Mouse (Mus musculus) intestine, embryonic 15.5 days (tissue): Measurements from ENCODE around the gene Lca5l. TPM values are rescaled to one million over a fixed set of nuclear protein-coding genes. Genes with fewer than 3 reads are reported as not detected.

Experiments used
- ATAC-seq: fragments of 200-750 bp; cut with Nextera tagmentation; 2 replicates; pipeline ENCODE4 v1.8.0; 2017; ENCODE audit warnings: moderate TSS enrichment, moderate library complexity
- H3K27ac ChIP-seq: fragments of 300-500 bp; sonication (generic); 2 replicates; pipeline ENCODE4 v1.5.1; 2015; ENCODE audit warnings: mild to moderate bottlenecking, inconsistent platforms
- H3K27me3 ChIP-seq: fragments of 300-500 bp; sonication (generic); replicated peaks from 2 replicates; pipeline ENCODE4 v1.6.1; 2015; ENCODE audit warnings: inconsistent platforms
- H3K36me3 ChIP-seq: fragments of 300-500 bp; sonication (generic); 2 replicates; pipeline ENCODE4 v1.6.1; 2015; ENCODE audit warnings: inconsistent platforms
- H3K4me1 ChIP-seq: fragments of 300-500 bp; sonication (generic); replicated peaks from 2 replicates; pipeline ENCODE4 v1.6.1; 2015; ENCODE audit warnings: inconsistent platforms
- H3K4me2 ChIP-seq: fragments of 300-500 bp; sonication (generic); replicated peaks from 2 replicates; pipeline ENCODE4 v1.6.1; 2015; ENCODE audit warnings: mild to moderate bottlenecking, inconsistent platforms
- H3K4me3 ChIP-seq: fragments of 300-500 bp; sonication (generic); replicated peaks from 2 replicates; pipeline ENCODE4 v1.5.1; 2015; ENCODE audit warnings: inconsistent platforms
- H3K9ac ChIP-seq: fragments of 300-500 bp; sonication (generic); 2 replicates; pipeline ENCODE4 v1.6.1; 2015; ENCODE audit warnings: inconsistent platforms
- H3K9me3 ChIP-seq: fragments of 300-500 bp; sonication (generic); 2 replicates; pipeline ENCODE4 v1.6.1; 2016; ENCODE audit warnings: inconsistent platforms
- WGBS: fragments of 180-500 bp; shearing (Covaris S2); methylation state at CpG from one replicate; pipeline ENCODE4 v1.1.7; 2015; 5-methylcytosine and 5-hydroxymethylcytosine counted together
- polyA plus RNA-seq: library from polyadenylated mRNA; unstranded; fragments of >200 nt; fragmentation: Nextera tagmentation; extraction: Ambion mirVana; gene quantifications from 2 replicates; pipeline ENCODE4 v1.2.1, GENCODE M21; 2015

The Lca5l gene
- 0.68 and 0.82 TPM in 2 replicates for polyA plus RNA-seq

- H3K9me3 ChIP-seq = no peaks in the 10 kb centered on the region
- H3K27ac ChIP-seq = peak within 1 kb of the TSS; percentile 68
- H3K4me1 ChIP-seq = no peaks in the 10 kb centered on the region
- no peaks in the 10 kb centered on the region for H3K36me3 ChIP-seq
- peak within 1 kb of the TSS; percentile 83 for H3K4me3 ChIP-seq
- no peaks in the 10 kb centered on the region for H3K27me3 ChIP-seq
- peak within 1 kb of the TSS; percentile 92 for H3K4me2 ChIP-seq
- under 1% methylated on average over 77 of the region's 77 CpGs for WGBS
- ATAC-seq = peak; percentile 99
- H3K9ac ChIP-seq = peak within 1 kb of the TSS; percentile 71
Measured at GRCm38 (mm10) chr16:96191531-96192506, at the start of gene Lca5l. Gene Lca5l (minus strand): TSS chr16:96192271.

- Histone ChIP-seq H3K27ac (no peak within 1 kb of the TSS), H3K27me3 (no peaks in the 10 kb centered on the region), H3K9ac (no peak within 1 kb of the TSS), H3K36me3 (no peaks in the 10 kb centered on the region), H3K4me2 (no peak within 1 kb of the TSS), H3K4me1 (no peaks in the 10 kb centered on the region), H3K4me3 (no peak within 1 kb of the TSS), H3K9me3 (no peaks in the 10 kb centered on the region)
- whole genome bisulfite sequencing = 72% methylated on average over 17 of the region's 17 CpGs
- no peak for ATAC-seq
Measured at GRCm38 (mm10) chr16:96235366-96235970, 43.4 kb upstream of the Lca5l start, which contains the start of gene B3galt5. Gene B3galt5 (plus strand): TSS chr16:96235801.

GRCm38 (mm10) chr16:96233996-96234395 is 41.9 kb upstream of the Lca5l start:
- Histone ChIP-seq H3K9me3 (no peaks in the 10 kb centered on the region), H3K4me3 (no peak overlapping the region), H3K27ac (no peak overlapping the region), H3K36me3 (no peaks in the 10 kb centered on the region), H3K4me1 (no peaks in the 10 kb centered on the region), H3K27me3 (no peaks in the 10 kb centered on the region), H3K4me2 (no peak overlapping the region), H3K9ac (no peak overlapping the region)
- WGBS = 91% methylated on average over 8 of the region's 8 CpGs
- ATAC-seq = no peak

- H3K9me3 ChIP-seq = no peaks in the 10 kb centered on the region
- H3K9ac ChIP-seq = no peak overlapping the region
- no peaks in the 10 kb centered on the region for H3K36me3 ChIP-seq
- H3K4me1 ChIP-seq = no peaks in the 10 kb centered on the region
- H3K4me2 ChIP-seq = no peak overlapping the region
- WGBS = 87% methylated on average over 8 of the region's 8 CpGs
- no peak overlapping the region for H3K27ac ChIP-seq
- H3K27me3 ChIP-seq = no peaks in the 10 kb centered on the region
- ATAC-seq = no peak
- no peak overlapping the region for H3K4me3 ChIP-seq
Measured at GRCm38 (mm10) chr16:96231974-96232373, 39.9 kb upstream of the Lca5l start.

- H3K27ac ChIP-seq = no peak overlapping the region
- WGBS = 91% methylated on average over 4 of the region's 4 CpGs
- no peak overlapping the region for H3K4me2 ChIP-seq
Measured at GRCm38 (mm10) chr16:96231251-96231650, 39.2 kb upstream of the Lca5l start.

GRCm38 (mm10) chr16:96230411-96230810 is 38.3 kb upstream of the Lca5l start:
- H3K9me3 ChIP-seq = no peaks in the 10 kb centered on the region
- H3K4me1 ChIP-seq = no peaks in the 10 kb centered on the region
- WGBS = 33% methylated on average over 11 of the region's 11 CpGs
- no peaks in the 10 kb centered on the region for H3K27me3 ChIP-seq
- H3K4me3 ChIP-seq = no peak overlapping the region
- no peak overlapping the region for H3K9ac ChIP-seq
- H3K4me2 ChIP-seq = no peak overlapping the region
- H3K36me3 ChIP-seq = no peaks in the 10 kb centered on the region
- H3K27ac ChIP-seq = no peak overlapping the region
- ATAC-seq = peak; percentile 76

More at GRCm38 (mm10) chr16:96231251-96231650, 39.2 kb upstream of the Lca5l start:
- H3K9me3 ChIP-seq = no peaks in the 10 kb centered on the region
- no peak overlapping the region for H3K9ac ChIP-seq
- H3K36me3 ChIP-seq = no peaks in the 10 kb centered on the region
- H3K4me1 ChIP-seq = no peaks in the 10 kb centered on the region
- ATAC-seq = no peak
- H3K27me3 ChIP-seq = no peaks in the 10 kb centered on the region
- no peak overlapping the region for H3K4me3 ChIP-seq

GRCm38 (mm10) chr16:96229044-96229555 is 37.0 kb upstream of the Lca5l start:
- Histone ChIP-seq H3K27me3 (no peaks in the 10 kb centered on the region), H3K4me2 (no peak overlapping the region), H3K27ac (no peak overlapping the region), H3K4me3 (no peak overlapping the region), H3K36me3 (no peaks in the 10 kb centered on the region), H3K4me1 (no peaks in the 10 kb centered on the region), H3K9ac (no peak overlapping the region), H3K9me3 (no peaks in the 10 kb centered on the region)
- WGBS = 66% methylated on average over 8 of the region's 8 CpGs
- no peak for ATAC-seq

GRCm38 (mm10) chr16:96228438-96228837 is 36.4 kb upstream of the Lca5l start:
- WGBS = 64% methylated on average over 13 of the region's 13 CpGs
- Histone ChIP-seq H3K4me2 (no peak overlapping the region), H3K27ac (no peak overlapping the region), H3K27me3 (no peaks in the 10 kb centered on the region), H3K9ac (no peak overlapping the region), H3K4me1 (no peaks in the 10 kb centered on the region), H3K4me3 (no peak overlapping the region), H3K36me3 (no peaks in the 10 kb centered on the region), H3K9me3 (no peaks in the 10 kb centered on the region)
- no peak for ATAC-seq

GRCm38 (mm10) chr16:96222452-96222851 is 30.4 kb upstream of the Lca5l start:
- WGBS = 80% methylated on average over 1 of the region's 1 CpGs
- no peaks in the 10 kb centered on the region for H3K9me3 ChIP-seq
- H3K4me2 ChIP-seq = no peak overlapping the region
- no peak overlapping the region for H3K27ac ChIP-seq
- H3K4me3 ChIP-seq = no peak overlapping the region
- no peaks in the 10 kb centered on the region for H3K27me3 ChIP-seq
- ATAC-seq = no peak
- H3K36me3 ChIP-seq = no peaks in the 10 kb centered on the region
- H3K9ac ChIP-seq = no peak overlapping the region
- no peaks in the 10 kb centered on the region for H3K4me1 ChIP-seq

GRCm38 (mm10) chr16:96221959-96222358 is 29.9 kb upstream of the Lca5l start:
- ATAC-seq = no peak
- H3K36me3 ChIP-seq = no peaks in the 10 kb centered on the region

GRCm38 (mm10) chr16:96221491-96221890 is 29.4 kb upstream of the Lca5l start:
- H3K4me2 ChIP-seq = no peak overlapping the region
- 77% methylated on average over 5 of the region's 5 CpGs for WGBS
- no peaks in the 10 kb centered on the region for H3K9me3 ChIP-seq
- no peak overlapping the region for H3K4me3 ChIP-seq
- H3K27me3 ChIP-seq = no peaks in the 10 kb centered on the region
- no peaks in the 10 kb centered on the region for H3K36me3 ChIP-seq
- no peak overlapping the region for H3K27ac ChIP-seq
- H3K9ac ChIP-seq = no peak overlapping the region
- ATAC-seq = no peak
- H3K4me1 ChIP-seq = no peaks in the 10 kb centered on the region

More at GRCm38 (mm10) chr16:96221959-96222358, 29.9 kb upstream of the Lca5l start:
- H3K4me2 ChIP-seq = no peak overlapping the region
- H3K9me3 ChIP-seq = no peaks in the 10 kb centered on the region
- H3K4me1 ChIP-seq = no peaks in the 10 kb centered on the region
- no peak overlapping the region for H3K4me3 ChIP-seq
- no peak overlapping the region for H3K27ac ChIP-seq
- WGBS = 77% methylated on average over 3 of the region's 3 CpGs
- no peaks in the 10 kb centered on the region for H3K27me3 ChIP-seq
- no peak overlapping the region for H3K9ac ChIP-seq

- no peaks in the 10 kb centered on the region for H3K9me3 ChIP-seq
- H3K27ac ChIP-seq = no peak overlapping the region
- peaks cover 6% of the 10 kb centered on the region; the same call in 1 of the 2 replicates for H3K4me1 ChIP-seq
- ATAC-seq = no peak
- H3K27me3 ChIP-seq = no peaks in the 10 kb centered on the region
- 95% methylated on average over 4 of the region's 4 CpGs for WGBS
- no peak overlapping the region for H3K4me3 ChIP-seq
- H3K36me3 ChIP-seq = no peaks in the 10 kb centered on the region
- no peak overlapping the region for H3K4me2 ChIP-seq
- H3K9ac ChIP-seq = no peak overlapping the region
Measured at GRCm38 (mm10) chr16:96213027-96213426, 21.0 kb upstream of the Lca5l start.
